Mouse (Mus musculus): ENCODE results near the gene Wwox.

- no peak for TF ChIP-seq FLI1 (IDR thresholded peaks at IDR 0.05; ENCODE audit: low read length)
- TF ChIP-seq GATA1 (IDR thresholded peaks at IDR 0.05; ENCODE audit: borderline replicate concordance, low read length), result no peak
Observed at GRCm38 (mm10) chr8:114562486-114562885, 123.0 kb downstream of the Wwox start.

All from megakaryocyte, embryonic 14.5 days (primary cell).